Comparison of ENCODE assay signal across 10 mouse cellular contexts in the genomic region with DNA sequence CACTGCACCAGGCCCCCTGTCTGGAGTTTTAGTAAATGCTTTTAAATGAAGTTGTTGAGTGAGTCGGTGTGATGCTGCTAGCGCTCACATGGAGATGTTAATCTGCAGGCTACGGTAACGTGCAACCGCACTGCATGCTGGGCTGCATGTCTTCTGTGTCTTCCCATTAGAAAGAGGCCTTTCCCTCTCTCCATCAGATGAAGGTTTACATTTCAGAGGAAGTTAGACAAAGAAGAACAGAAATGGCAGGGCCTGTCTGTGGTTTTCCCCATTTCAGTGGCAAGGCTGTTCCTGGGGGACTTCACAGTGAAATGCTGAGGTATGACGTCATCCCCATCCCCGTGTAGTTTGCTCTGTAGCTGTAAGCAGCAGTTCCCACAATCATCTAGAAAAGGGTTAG. TPM values are rescaled to one million over a fixed set of nuclear protein-coding genes. Genes with fewer than 3 reads are reported as not detected.
DNase-seq lines count a peak whose midpoint lies in the region; ATAC-seq and TF ChIP-seq lines count a peak whose summit lies in the region.
"Had no signal": no experiment of that assay in that cellular context is flagged by ENCODE, and none has a peak within 500 bp of the region (broad histone marks: within the 10 kb centered on the region; RNA-seq: fewer than 3 reads in every experiment).

No protein-coding gene starts in this region.

- no peaks in the 10 kb centered on the region for H3K9me3 ChIP-seq in liver, postnatal 0 days (ENCODE audit: low read length)
- no peaks in the 10 kb centered on the region for H3K9me3 ChIP-seq in liver, embryonic 11.5 days (ENCODE audit: control insufficient read depth, low read length)
- no peaks in the 10 kb centered on the region for H3K9me3 ChIP-seq in E14TG2a.4 (ENCODE audit: low read length)

- no peak for TF ChIP-seq EP300 in liver, postnatal 0 days (IDR thresholded peaks at IDR 0.05; ENCODE audit: low read depth)

- no peak for ATAC-seq in liver, postnatal 0 days
- no peak for ATAC-seq in liver, embryonic 11.5 days (replicated peaks; ENCODE audit: low FRiP score)
- peak; percentile 56 for ATAC-seq in inflammation-experienced regulatory T-cells, adult 6 months
- ATAC-seq: lung, postnatal 0 days had no signal

- peak; percentile 15 for DNase-seq in liver, postnatal 0 days
- no peak for DNase-seq in liver, embryonic 11.5 days (ENCODE audit: low spot score)
- DNase-seq in B cell, adult 2 months: peak; percentile 36 to 44
- no peak for DNase-seq in adrenal gland, postnatal 14 days
- DNase-seq in left cerebral cortex, adult 8-10 months (ENCODE audit: low spot score in 2 of 2): no peak
- DNase-seq: kidney, adult 9 months had no signal

- H3K27me3 ChIP-seq in liver, postnatal 0 days (ENCODE audit: insufficient read depth, low read length): no peaks in the 10 kb centered on the region
- H3K27me3 ChIP-seq in liver, embryonic 11.5 days (replicated peaks; ENCODE audit: control insufficient read depth, insufficient read depth, low read length): no peaks in the 10 kb centered on the region
- peaks cover 19% of the 10 kb centered on the region for H3K27me3 ChIP-seq in E14TG2a.4 (ENCODE audit: insufficient read depth, low read length)

- WGBS in liver, postnatal 0 days (ENCODE audit: insufficient replicate concordance): 49% methylated on average over 7 of the region's 7 CpGs
- WGBS in liver, embryonic 11.5 days: 50% methylated on average over 7 of the region's 7 CpGs

- H3K4me1 ChIP-seq in liver, postnatal 0 days (ENCODE audit: insufficient read depth): peaks cover 47% of the 10 kb centered on the region
- H3K4me1 ChIP-seq in liver, embryonic 11.5 days (replicated peaks; ENCODE audit: control insufficient read depth, insufficient read depth, low read length): peaks cover 41% of the 10 kb centered on the region
- peaks cover 41% of the 10 kb centered on the region for H3K4me1 ChIP-seq in E14TG2a.4 (replicated peaks; ENCODE audit: low read depth, low read length)

- H3K27ac ChIP-seq in liver, postnatal 0 days (ENCODE audit: low read depth): no peak overlapping the region
- H3K27ac ChIP-seq in liver, embryonic 11.5 days (ENCODE audit: low read depth, low read length): no peak overlapping the region

- H3K4me3 ChIP-seq in liver, postnatal 0 days (ENCODE audit: low read depth, low read length): no peak overlapping the region
- H3K4me3 ChIP-seq in liver, embryonic 11.5 days (ENCODE audit: low read depth, low read length): no peak overlapping the region
- peak overlapping the region; percentile 29; the same call in 1 of the 2 replicates for H3K4me3 ChIP-seq in E14TG2a.4 (replicated peaks; ENCODE audit: low read length)

- H3K36me3 ChIP-seq in liver, postnatal 0 days (replicated peaks; ENCODE audit: insufficient read depth, low read length): no peaks in the 10 kb centered on the region
- no peaks in the 10 kb centered on the region for H3K36me3 ChIP-seq in liver, embryonic 11.5 days (ENCODE audit: control insufficient read depth, insufficient read depth, low read length)
- no peaks in the 10 kb centered on the region for H3K36me3 ChIP-seq in E14TG2a.4 (ENCODE audit: insufficient read depth, low read length)

- H3K4me2 ChIP-seq in liver, postnatal 0 days (ENCODE audit: low read depth, low read length): no peak overlapping the region
- H3K4me2 ChIP-seq in liver, embryonic 11.5 days: no peak overlapping the region

- TF ChIP-seq CTCF in liver, postnatal 0 days (IDR thresholded peaks at IDR 0.05; ENCODE audit: low read depth): no peak
- no peak for TF ChIP-seq CTCF in E14TG2a.4 (conservative IDR thresholded peaks at IDR 0.05; ENCODE audit: low read length)

- no peak overlapping the region for H3K9ac ChIP-seq in liver, postnatal 0 days (replicated peaks)
- H3K9ac ChIP-seq in liver, embryonic 11.5 days (ENCODE audit: low read depth, low read length): no peak overlapping the region

RNA-seq across cellular contexts. Expression of a gene that starts 23.9 kb away (rescaled TPM):
- 4.2 and 5.8 TPM in 2 replicates for polyA plus RNA-seq in liver, postnatal 0 days (2015; fragmentation: Nextera tagmentation; extraction: Ambion mirVana)
- polyA plus RNA-seq in liver, embryonic 11.5 days (2014; fragmentation: Nextera tagmentation; extraction: Ambion mirVana): 8.2 and 10.0 TPM in 2 replicates
- polyA plus RNA-seq in inflammation-experienced regulatory T-cells, adult 6 months (2017; shearing (Covaris generic)): 10 to 100 TPM; 35.2 to 53.0 (median 47.2) TPM
- total RNA-seq in adrenal gland, postnatal 14 days (2021): 5.7 and 6.4 TPM in 2 replicates
- total RNA-seq in left cerebral cortex, adult 8-10 months (2022): 1 to 10 TPM; 2.9 to 7.7 (median 4.8) TPM
- total RNA-seq: hematopoietic stem cell, adult 5-6 weeks had no signal

RNA-seq across cellular contexts. Expression of a gene that starts 50.9 kb away (rescaled TPM):
- polyA plus RNA-seq in liver, postnatal 0 days (2015; fragmentation: Nextera tagmentation; extraction: Ambion mirVana): 114 and 120 TPM in 2 replicates
- 233 and 240 TPM in 2 replicates for polyA plus RNA-seq in liver, embryonic 11.5 days (2014; fragmentation: Nextera tagmentation; extraction: Ambion mirVana)
- 100 to 1,000 TPM; 357 to 377 (median 371) TPM for polyA plus RNA-seq in inflammation-experienced regulatory T-cells, adult 6 months (2017; shearing (Covaris generic))
- total RNA-seq in adrenal gland, postnatal 14 days (2021): 56.5 and 74.2 TPM in 2 replicates
- total RNA-seq in left cerebral cortex, adult 8-10 months (2022): 10 to 100 TPM; 63.2 to 84.3 (median 76.2) TPM

Comparison
In these comparisons a context has a peak if more than half of its experiments do, and no peak if none do; other contexts are left out.
1. DNase-seq: peak in liver, postnatal 0 days (single experiment) and B cell, adult 2 months (2 of 2); none in liver, embryonic 11.5 days (single experiment), adrenal gland, postnatal 14 days (single experiment) and left cerebral cortex, adult 8-10 months (0 of 2).